Mouse (Mus musculus) intestine, embryonic 14.5 days (tissue): ENCODE data around the gene Tmbim7. TPM values are rescaled to one million over a fixed set of nuclear protein-coding genes. Genes with fewer than 3 reads are reported as not detected.
"Not testable (repeated sequence)": the region's sequence is repeated elsewhere in the genome, so short reads cannot be mapped to it uniquely, and the experiment has no call there.

ENCODE experiments used
- ATAC-seq: fragments of 200-750 bp; cut with Nextera tagmentation; replicated peaks from 2 replicates; pipeline ENCODE4 v1.8.0; 2017; ENCODE audit warnings: low read depth, moderate number of reproducible peaks, moderate TSS enrichment, moderate library complexity; ENCODE audit not compliant: low FRiP score, low TSS enrichment
- DNase-seq: peaks from one replicate; pipeline ENCODE4 v3.0.0-alpha.2; 2018; ENCODE audit warnings: low spot score
- H3K27ac ChIP-seq: fragments of 300-500 bp; sonication (generic); 2 replicates; pipeline ENCODE4 v1.5.1; 2014; ENCODE audit warnings: low read depth, mild to moderate bottlenecking, control low read depth
- H3K27me3 ChIP-seq: fragments of 300-500 bp; sonication (generic); replicated peaks from 2 replicates; pipeline ENCODE4 v1.6.1; 2014; ENCODE audit warnings: low read length, control low read depth; ENCODE audit not compliant: control insufficient read depth, insufficient read depth
- H3K36me3 ChIP-seq: fragments of 300-500 bp; sonication (generic); 2 replicates; pipeline ENCODE4 v1.6.1; 2014; ENCODE audit warnings: low read length, control low read depth; ENCODE audit not compliant: control insufficient read depth, insufficient read depth
- H3K4me1 ChIP-seq: fragments of 300-500 bp; sonication (generic); replicated peaks from 2 replicates; pipeline ENCODE4 v1.6.1; 2014; ENCODE audit warnings: low read length, control low read depth, mixed read lengths; ENCODE audit not compliant: control insufficient read depth, insufficient read depth
- H3K4me2 ChIP-seq: fragments of 300-500 bp; sonication (generic); 2 replicates; pipeline ENCODE4 v1.6.1; 2014; ENCODE audit warnings: low read length
- H3K4me3 ChIP-seq: fragments of 300-500 bp; sonication (generic); 2 replicates; pipeline ENCODE4 v1.5.1; 2014; ENCODE audit warnings: low read depth, low read length, control low read depth, mixed read lengths
- H3K9ac ChIP-seq: fragments of 300-500 bp; sonication (generic); 2 replicates; pipeline ENCODE4 v1.6.1; 2014; ENCODE audit warnings: mild to moderate bottlenecking, low read length
- H3K9me3 ChIP-seq: fragments of 300-500 bp; sonication (generic); 2 replicates; pipeline ENCODE4 v1.6.1; 2016; ENCODE audit warnings: low read length, control low read depth; ENCODE audit not compliant: control insufficient read depth
- WGBS: fragments of 180-500 bp; shearing (Covaris S2); extraction: QIAGEN DNeasy Blood & Tissue Kit; methylation state at CpG from one replicate; pipeline ENCODE4 v1.1.7; 2014; 5-methylcytosine and 5-hydroxymethylcytosine counted together
- polyA plus RNA-seq: library from polyadenylated mRNA; unstranded; fragments of >200 nt; fragmentation: Nextera tagmentation; extraction: Ambion mirVana; gene quantifications from 2 replicates; pipeline ENCODE4 v1.2.1, GENCODE M21; 2014

Tmbim7 gene
- polyA plus RNA-seq, 1 experiment from 2014 or later: not detected

DNA sequence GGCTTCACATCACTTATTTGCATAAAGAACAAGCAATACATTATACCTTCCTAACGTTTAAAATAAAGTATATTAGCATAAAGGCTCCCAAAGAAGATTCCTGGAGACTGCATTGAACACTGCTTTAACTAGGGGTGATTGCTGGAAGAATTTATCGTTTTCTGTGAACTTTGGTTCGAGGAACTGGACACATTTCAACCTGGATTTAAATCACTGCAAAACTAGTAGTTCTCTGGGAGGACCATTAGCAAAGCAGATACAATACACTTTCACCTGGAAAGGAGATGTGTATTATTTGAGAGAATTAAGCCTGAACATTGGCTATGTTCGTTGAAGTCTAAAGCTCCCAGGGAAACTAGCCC, 2.2 kb upstream of the Tmbim7 start:
- ATAC-seq: no peak
- no peak overlapping the region for H3K9ac ChIP-seq
- peaks cover 17% of the 10 kb centered on the region for H3K36me3 ChIP-seq
- H3K4me2 ChIP-seq: no peak overlapping the region
- H3K27ac ChIP-seq: no peak overlapping the region
- H3K9me3 ChIP-seq: no peaks in the 10 kb centered on the region
- no peaks in the 10 kb centered on the region for H3K27me3 ChIP-seq
- no peak for DNase-seq
- WGBS: 71% methylated on average over 4 of the region's 4 CpGs
- H3K4me1 ChIP-seq: peaks cover 9% of the 10 kb centered on the region
- no peak overlapping the region for H3K4me3 ChIP-seq

DNA sequence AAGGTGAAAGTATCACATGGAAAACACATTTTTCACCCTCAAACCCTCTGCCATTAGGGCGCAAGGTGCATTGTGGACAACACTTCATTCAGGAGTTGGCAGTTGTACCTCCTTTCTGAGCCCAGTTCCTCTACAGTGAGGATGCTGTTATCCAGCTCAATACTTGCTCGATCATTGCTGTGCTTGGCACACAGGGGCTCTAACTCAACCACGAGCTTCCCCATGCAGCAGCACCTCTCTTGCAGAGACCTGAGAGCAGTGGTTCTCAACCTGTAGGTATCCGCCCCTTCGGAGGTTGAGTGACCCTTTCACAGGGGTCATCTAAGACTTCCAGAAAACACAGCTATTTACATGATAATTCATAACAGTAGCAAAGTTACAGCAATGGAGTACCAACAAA, 640 bp downstream of the Tmbim7 start:
- no peaks in the 10 kb centered on the region for H3K4me1 ChIP-seq
- no peak overlapping the region for H3K9ac ChIP-seq
- no peak overlapping the region for H3K4me3 ChIP-seq
- no peak overlapping the region for H3K4me2 ChIP-seq
- 88% methylated on average over 5 of the region's 5 CpGs for WGBS
- DNase-seq: no peak
- no peaks in the 10 kb centered on the region for H3K36me3 ChIP-seq
- no peaks in the 10 kb centered on the region for H3K27me3 ChIP-seq
- no peaks in the 10 kb centered on the region for H3K9me3 ChIP-seq
- ATAC-seq: no peak
- no peak overlapping the region for H3K27ac ChIP-seq

DNA sequence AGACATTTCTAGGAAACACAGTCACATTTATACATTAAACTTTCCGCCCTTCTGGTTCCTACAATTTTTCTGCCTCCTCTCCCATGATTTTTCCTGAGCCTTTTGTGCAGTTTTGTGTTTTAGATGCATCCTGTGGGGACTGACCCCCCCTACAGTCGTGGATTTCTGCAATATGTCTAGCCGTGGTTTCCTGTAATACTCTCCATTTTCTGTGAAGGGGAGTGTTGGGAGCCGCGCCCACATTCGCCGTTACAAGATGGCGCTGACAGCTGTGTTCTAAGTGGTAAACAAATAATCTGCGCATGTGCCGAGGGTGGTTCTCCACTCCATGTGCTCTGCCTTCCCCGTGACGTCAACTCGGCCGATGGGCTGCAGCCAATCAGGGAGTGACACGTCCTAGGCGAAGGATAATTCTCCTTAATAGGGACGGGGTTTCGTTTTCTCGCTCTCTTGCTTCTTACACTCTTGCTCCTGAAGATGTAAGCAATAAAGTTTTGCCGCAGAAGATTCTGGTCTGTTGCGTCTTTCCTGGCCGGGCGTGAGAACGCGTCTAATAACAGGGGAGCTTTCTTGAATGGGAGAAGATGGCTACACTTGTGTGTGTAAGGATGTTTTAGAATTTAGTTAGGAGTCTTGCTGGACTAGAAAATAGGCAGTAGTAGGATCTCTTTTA, 2.1 kb downstream of the Tmbim7 start:
- DNase-seq, H3K4me3 ChIP-seq, H3K36me3 ChIP-seq, H3K4me2 ChIP-seq, H3K9me3 ChIP-seq, H3K27ac ChIP-seq, H3K4me1 ChIP-seq, H3K27me3 ChIP-seq, H3K9ac ChIP-seq, ATAC-seq: not testable (repeated sequence)
- 90% methylated on average over 15 of the region's 25 CpGs for WGBS

DNA sequence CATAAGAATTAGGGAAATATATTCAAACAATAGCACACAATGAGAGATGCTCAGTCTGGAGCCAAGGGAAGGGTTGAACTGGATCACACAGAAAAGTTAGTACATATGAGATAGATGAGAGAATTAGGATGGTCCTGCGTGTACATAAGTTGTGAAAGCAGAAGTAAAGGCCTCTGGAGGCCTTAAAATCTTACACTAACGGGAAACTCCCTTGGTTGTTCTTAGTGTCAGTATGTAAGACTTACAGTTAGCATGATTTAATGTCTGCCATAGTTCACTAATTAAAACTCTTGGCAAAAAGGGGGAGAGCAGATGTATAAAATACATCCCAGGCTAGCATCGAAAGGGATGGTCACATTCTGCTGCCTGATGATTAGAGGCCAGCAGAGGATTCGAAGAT, 2.8 kb downstream of the Tmbim7 start:
- ATAC-seq: no peak
- Histone ChIP-seq H3K9ac (no peak overlapping the region), H3K4me1 (no peaks in the 10 kb centered on the region), H3K27me3 (no peaks in the 10 kb centered on the region), H3K27ac (no peak overlapping the region), H3K9me3 (no peaks in the 10 kb centered on the region), H3K4me2 (no peak overlapping the region), H3K36me3 (no peaks in the 10 kb centered on the region), H3K4me3 (no peak overlapping the region)
- DNase-seq: no peak
- WGBS: 89% methylated on average over 4 of the region's 4 CpGs

DNA sequence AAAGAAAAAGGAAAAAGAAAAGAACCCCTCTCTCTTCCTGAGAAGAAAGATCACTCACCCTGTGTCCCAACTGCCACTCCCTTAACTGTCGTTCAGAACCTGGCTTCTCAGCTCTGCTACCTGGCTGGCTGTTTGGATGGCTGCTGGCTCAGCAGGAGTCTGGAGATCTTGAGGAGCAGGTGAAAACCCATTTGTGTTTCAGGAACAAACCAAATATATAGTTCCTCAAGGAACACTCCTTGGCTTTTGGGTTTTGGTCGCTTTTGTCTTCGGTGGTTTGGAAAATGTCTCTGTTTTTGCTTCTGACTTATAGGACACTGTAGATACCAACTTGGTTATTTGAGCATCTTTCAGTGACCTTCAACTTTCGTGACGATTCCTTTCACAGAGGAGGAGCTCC, 6.1 kb downstream of the Tmbim7 start, which contains the start of gene Gatad1:
Gene Gatad1, minus strand, starts transcription at position 101 of the 400 bp plus-strand sequence.
- WGBS: 77% methylated on average over 5 of the region's 5 CpGs

DNA sequence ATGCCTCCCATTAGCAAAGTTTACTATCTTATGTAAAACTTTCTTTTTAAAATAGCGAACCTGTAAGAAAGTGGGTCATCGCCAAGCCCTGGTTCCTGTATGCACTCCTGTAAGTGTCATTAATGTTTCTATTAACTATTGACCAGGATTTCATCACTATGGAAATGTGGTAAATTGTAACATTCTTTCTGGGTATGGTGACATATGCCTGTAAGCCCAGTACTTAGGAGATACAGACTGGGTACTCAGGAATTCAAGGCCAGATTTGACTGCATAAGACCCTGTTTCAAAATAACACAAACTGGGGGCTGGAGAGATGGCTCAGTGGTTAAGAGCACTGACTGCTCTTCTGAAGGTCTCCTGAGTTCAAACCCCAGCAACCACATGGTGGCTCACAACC, 14.2 kb downstream of the Tmbim7 start:
- H3K4me1 ChIP-seq: no peaks in the 10 kb centered on the region
- 87% methylated on average over 2 of the region's 2 CpGs for WGBS
- no peak overlapping the region for H3K9ac ChIP-seq
- ATAC-seq (no peak), DNase-seq (peak; percentile 6)
- H3K36me3 ChIP-seq: no peaks in the 10 kb centered on the region
- H3K4me3 ChIP-seq: no peak overlapping the region
- H3K27ac ChIP-seq: no peak overlapping the region
- no peaks in the 10 kb centered on the region for H3K9me3 ChIP-seq
- H3K27me3 ChIP-seq: no peaks in the 10 kb centered on the region
- no peak overlapping the region for H3K4me2 ChIP-seq

More for the DNA sequence above, 6.1 kb downstream of the Tmbim7 start, which contains the start of gene Gatad1:
- Histone ChIP-seq H3K4me1 (no peaks in the 10 kb centered on the region), H3K36me3 (no peaks in the 10 kb centered on the region), H3K4me3 (no peak within 1 kb of the TSS), H3K9ac (no peak within 1 kb of the TSS), H3K27ac (no peak within 1 kb of the TSS), H3K9me3 (no peaks in the 10 kb centered on the region), H3K4me2 (no peak within 1 kb of the TSS), H3K27me3 (no peaks in the 10 kb centered on the region)
- DNase-seq: no peak
- ATAC-seq: no peak

DNA sequence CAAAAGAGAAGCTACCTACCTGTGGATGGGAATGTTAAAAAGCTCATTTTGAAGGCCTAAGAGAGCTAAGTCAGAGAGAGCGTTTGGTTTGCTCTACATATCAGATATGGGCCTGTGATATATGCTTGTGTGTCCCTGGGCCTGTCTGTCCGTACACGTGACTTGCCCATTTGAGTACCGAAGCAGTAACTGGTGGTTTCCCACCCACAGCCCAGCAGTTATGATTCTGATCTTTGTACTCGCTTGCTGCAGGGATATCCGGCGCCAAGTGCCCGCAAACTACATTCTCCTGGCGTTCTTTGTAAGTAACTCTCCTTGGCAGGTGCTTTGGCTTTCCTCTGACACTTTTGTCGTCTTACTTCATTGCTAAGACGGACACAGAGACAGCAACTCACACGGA, 15.6 kb downstream of the Tmbim7 start:
- Histone ChIP-seq H3K36me3 (no peaks in the 10 kb centered on the region), H3K9me3 (no peaks in the 10 kb centered on the region), H3K4me3 (no peak overlapping the region), H3K27me3 (no peaks in the 10 kb centered on the region), H3K4me1 (no peaks in the 10 kb centered on the region), H3K4me2 (no peak overlapping the region), H3K9ac (no peak overlapping the region), H3K27ac (no peak overlapping the region)
- ATAC-seq (no peak), DNase-seq (no peak)
- WGBS: 88% methylated on average over 12 of the region's 12 CpGs

DNA sequence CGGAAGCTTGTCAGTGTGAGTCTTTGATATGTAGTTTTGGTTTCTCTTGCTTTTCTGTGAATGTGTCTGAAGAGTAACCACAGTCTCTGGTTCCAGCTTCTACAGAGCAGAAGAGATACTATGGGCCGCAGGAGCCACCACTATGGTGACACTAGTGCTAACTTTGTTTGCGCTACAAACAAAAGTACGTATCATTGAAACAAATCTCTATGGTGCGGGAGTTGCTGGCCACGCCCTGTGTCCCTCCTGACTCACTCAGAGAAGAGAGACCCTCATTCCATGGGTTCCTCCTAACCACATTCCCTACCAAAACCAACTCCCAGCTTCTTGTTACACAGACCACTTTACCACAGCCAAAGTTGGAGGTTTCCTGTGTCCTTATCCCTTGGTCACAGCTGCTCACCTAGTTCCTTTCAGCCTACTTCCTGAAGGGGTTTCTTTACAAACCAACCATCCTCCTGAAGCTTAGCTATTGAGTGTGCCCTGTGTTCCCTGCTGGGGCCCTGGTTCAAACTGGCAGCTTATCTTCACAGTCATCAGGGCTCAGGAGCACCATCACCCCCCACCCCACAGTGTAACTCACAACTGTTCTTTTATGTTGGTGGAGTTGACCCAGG, 19.1 kb downstream of the Tmbim7 start:
- Histone ChIP-seq H3K27ac (no peak overlapping the region), H3K4me2 (no peak overlapping the region), H3K27me3 (no peaks in the 10 kb centered on the region), H3K4me3 (no peak overlapping the region), H3K9me3 (no peaks in the 10 kb centered on the region), H3K9ac (no peak overlapping the region), H3K36me3 (no peaks in the 10 kb centered on the region), H3K4me1 (no peaks in the 10 kb centered on the region)
- 90% methylated on average over 6 of the region's 6 CpGs for WGBS
- no peak for ATAC-seq
- no peak for DNase-seq

DNA sequence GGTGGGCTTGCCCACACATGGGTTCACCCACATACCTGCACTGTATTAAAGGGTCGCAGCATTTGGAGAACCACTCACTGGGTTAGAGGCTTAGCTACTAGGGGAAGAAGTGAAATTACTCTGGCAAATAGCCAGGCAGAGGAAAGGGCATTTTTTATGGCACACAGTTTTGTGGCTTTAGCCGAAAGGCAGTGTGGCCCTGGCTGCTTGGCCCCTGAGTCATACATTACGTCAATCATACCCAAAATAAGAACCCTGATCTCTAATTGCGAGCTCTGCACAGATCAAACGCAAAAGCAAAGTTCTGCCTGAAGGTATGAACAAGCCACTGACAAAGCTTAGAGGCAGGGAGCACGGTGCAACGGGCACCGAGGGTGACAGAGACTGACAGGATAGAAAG, 37.3 kb downstream of the Tmbim7 start:
- DNase-seq (no peak), ATAC-seq (no peak)
- Histone ChIP-seq H3K4me3 (no peak overlapping the region), H3K4me1 (no peaks in the 10 kb centered on the region), H3K36me3 (peaks cover 23% of the 10 kb centered on the region), H3K27me3 (no peaks in the 10 kb centered on the region), H3K9ac (no peak overlapping the region), H3K27ac (no peak overlapping the region), H3K9me3 (no peaks in the 10 kb centered on the region), H3K4me2 (no peak overlapping the region)
- 89% methylated on average over 8 of the region's 8 CpGs for WGBS
